Mouse (Mus musculus): ENCODE data around the gene D230025D16Rik. TPM values are rescaled to one million over a fixed set of nuclear protein-coding genes. Genes with fewer than 3 reads are reported as not detected.
"Not testable (repeated sequence)": the region's sequence is repeated elsewhere in the genome, so short reads cannot be mapped to it uniquely, and the experiment has no call there.

The D230025D16Rik gene
- polyA plus RNA-seq, 1 experiment from 2014 or later: 20.8 TPM

- Histone ChIP-seq H3K4me3 (ENCODE audit: low read length) (no peak overlapping the region), H3K9me3 (replicated peaks; ENCODE audit: control insufficient read depth, low read length) (no peaks in the 10 kb centered on the region), H3K9ac (ENCODE audit: low read length) (no peak overlapping the region), H3K4me2 (ENCODE audit: low read depth, low read length) (no peak overlapping the region), H3K4me1 (ENCODE audit: control insufficient read depth, insufficient read depth, low read length) (no peaks in the 10 kb centered on the region), H3K27me3 (ENCODE audit: control insufficient read depth, insufficient read depth, low read length) (peaks cover 9% of the 10 kb centered on the region), H3K27ac (ENCODE audit: low read length) (no peak overlapping the region), H3K36me3 (ENCODE audit: control insufficient read depth, insufficient read depth) (no peaks in the 10 kb centered on the region)
- ATAC-seq (replicated peaks; ENCODE audit: extremely low read depth, insufficient read depth, low FRiP score): peak; percentile 40
- 23% methylated on average over 23 of the region's 23 CpGs for WGBS
Observed at GRCm38 (mm10) chr8:105283074-105283473, 58.1 kb downstream of the D230025D16Rik start.

- no peak overlapping the region for H3K4me2 ChIP-seq (ENCODE audit: low read depth, low read length)
- H3K27ac ChIP-seq (ENCODE audit: low read length): no peak overlapping the region
- no peak for ATAC-seq (replicated peaks; ENCODE audit: extremely low read depth, insufficient read depth, low FRiP score)
- peaks cover 4% of the 10 kb centered on the region; the same call in 1 of the 2 replicates for H3K27me3 ChIP-seq (ENCODE audit: control insufficient read depth, insufficient read depth, low read length)
- no peaks in the 10 kb centered on the region for H3K36me3 ChIP-seq (ENCODE audit: control insufficient read depth, insufficient read depth)
- 43% methylated on average over 12 of the region's 12 CpGs for WGBS
- H3K4me3 ChIP-seq (ENCODE audit: low read length): no peak overlapping the region
- H3K9ac ChIP-seq (ENCODE audit: low read length): no peak overlapping the region
- peaks cover 11% of the 10 kb centered on the region for H3K4me1 ChIP-seq (ENCODE audit: control insufficient read depth, insufficient read depth, low read length)
- no peaks in the 10 kb centered on the region for H3K9me3 ChIP-seq (replicated peaks; ENCODE audit: control insufficient read depth, low read length)
Observed at GRCm38 (mm10) chr8:105285514-105285913, 60.6 kb downstream of the D230025D16Rik start.

- no peak overlapping the region for H3K4me3 ChIP-seq (ENCODE audit: low read length)
- 86% methylated on average over 4 of the region's 4 CpGs for WGBS
- H3K27ac ChIP-seq (ENCODE audit: low read length): no peak overlapping the region
- no peaks in the 10 kb centered on the region for H3K36me3 ChIP-seq (ENCODE audit: control insufficient read depth, insufficient read depth)
- ATAC-seq (replicated peaks; ENCODE audit: extremely low read depth, insufficient read depth, low FRiP score): no peak
- H3K4me2 ChIP-seq (ENCODE audit: low read depth, low read length): no peak overlapping the region
- no peak overlapping the region for H3K9ac ChIP-seq (ENCODE audit: low read length)
- peaks cover 6% of the 10 kb centered on the region; the same call in 1 of the 2 replicates for H3K27me3 ChIP-seq (ENCODE audit: control insufficient read depth, insufficient read depth, low read length)
- no peaks in the 10 kb centered on the region for H3K9me3 ChIP-seq (replicated peaks; ENCODE audit: control insufficient read depth, low read length)
- peaks cover 14% of the 10 kb centered on the region for H3K4me1 ChIP-seq (ENCODE audit: control insufficient read depth, insufficient read depth, low read length)
Observed at GRCm38 (mm10) chr8:105286907-105287306, 62.0 kb downstream of the D230025D16Rik start.

GRCm38 (mm10) chr8:105288231-105288630 is 63.3 kb downstream of the D230025D16Rik start:
- Histone ChIP-seq H3K9me3 (replicated peaks; ENCODE audit: control insufficient read depth, low read length) (no peaks in the 10 kb centered on the region), H3K27me3 (ENCODE audit: control insufficient read depth, insufficient read depth, low read length) (peaks cover 6% of the 10 kb centered on the region; the same call in 1 of the 2 replicates), H3K4me1 (ENCODE audit: control insufficient read depth, insufficient read depth, low read length) (peaks cover 14% of the 10 kb centered on the region), H3K4me3 (ENCODE audit: low read length) (no peak overlapping the region), H3K9ac (ENCODE audit: low read length) (no peak overlapping the region), H3K36me3 (ENCODE audit: control insufficient read depth, insufficient read depth) (no peaks in the 10 kb centered on the region), H3K4me2 (ENCODE audit: low read depth, low read length) (no peak overlapping the region; the same call in 1 of the 2 replicates), H3K27ac (ENCODE audit: low read length) (no peak overlapping the region)
- no peak for ATAC-seq (replicated peaks; ENCODE audit: extremely low read depth, insufficient read depth, low FRiP score)
- WGBS: 87% methylated on average over 5 of the region's 5 CpGs

GRCm38 (mm10) chr8:105288958-105289732 is 64.2 kb downstream of the D230025D16Rik start:
- H3K4me1 ChIP-seq (ENCODE audit: control insufficient read depth, insufficient read depth, low read length): peaks cover 14% of the 10 kb centered on the region
- peak overlapping the region; percentile 80 for H3K27ac ChIP-seq (ENCODE audit: low read length)
- H3K36me3 ChIP-seq (ENCODE audit: control insufficient read depth, insufficient read depth): no peaks in the 10 kb centered on the region
- peak overlapping the region; percentile 89 for H3K4me2 ChIP-seq (ENCODE audit: low read depth, low read length)
- ATAC-seq (replicated peaks; ENCODE audit: extremely low read depth, insufficient read depth, low FRiP score): peak; percentile 88
- H3K9ac ChIP-seq (ENCODE audit: low read length): peak overlapping the region; percentile 76
- no peaks in the 10 kb centered on the region for H3K9me3 ChIP-seq (replicated peaks; ENCODE audit: control insufficient read depth, low read length)
- peaks cover 6% of the 10 kb centered on the region; the same call in 1 of the 2 replicates for H3K27me3 ChIP-seq (ENCODE audit: control insufficient read depth, insufficient read depth, low read length)
- H3K4me3 ChIP-seq (ENCODE audit: low read length): peak overlapping the region; percentile 65
- under 1% methylated on average over 53 of the region's 53 CpGs for WGBS

- ATAC-seq (replicated peaks; ENCODE audit: extremely low read depth, insufficient read depth, low FRiP score): peak; percentile 5; the same call in 1 of the 2 replicates
- peak within 1 kb of the TSS; percentile 76 for H3K9ac ChIP-seq (ENCODE audit: low read length)
- WGBS: 3% methylated on average over 43 of the region's 43 CpGs
Observed at GRCm38 (mm10) chr8:105289805-105290460, 65.0 kb downstream of the D230025D16Rik start, which contains the start of gene 4931428F04Rik. 4931428F04Rik (minus strand) TSS chr8:105289864.

GRCm38 (mm10) chr8:105290554-105291314 is 65.8 kb downstream of the D230025D16Rik start:
- Histone ChIP-seq H3K4me1 (ENCODE audit: control insufficient read depth, insufficient read depth, low read length) (peaks cover 14% of the 10 kb centered on the region), H3K4me3 (ENCODE audit: low read length) (peak overlapping the region; percentile 22), H3K9ac (ENCODE audit: low read length) (no peak overlapping the region), H3K36me3 (ENCODE audit: control insufficient read depth, insufficient read depth) (no peaks in the 10 kb centered on the region), H3K27me3 (ENCODE audit: control insufficient read depth, insufficient read depth, low read length) (peaks cover 6% of the 10 kb centered on the region; the same call in 1 of the 2 replicates), H3K27ac (ENCODE audit: low read length) (no peak overlapping the region), H3K4me2 (ENCODE audit: low read depth, low read length) (peak overlapping the region; percentile 89), H3K9me3 (replicated peaks; ENCODE audit: control insufficient read depth, low read length) (no peaks in the 10 kb centered on the region)
- no peak for ATAC-seq (replicated peaks; ENCODE audit: extremely low read depth, insufficient read depth, low FRiP score)
- 10% methylated on average over 31 of the region's 31 CpGs for WGBS

More at GRCm38 (mm10) chr8:105289805-105290460, 65.0 kb downstream of the D230025D16Rik start, which contains the start of gene 4931428F04Rik:
- Histone ChIP-seq H3K36me3 (ENCODE audit: control insufficient read depth, insufficient read depth) (no peaks in the 10 kb centered on the region), H3K4me2 (ENCODE audit: low read depth, low read length) (peak within 1 kb of the TSS; percentile 89), H3K4me1 (ENCODE audit: control insufficient read depth, insufficient read depth, low read length) (peaks cover 14% of the 10 kb centered on the region), H3K27ac (ENCODE audit: low read length) (peak within 1 kb of the TSS; percentile 80), H3K4me3 (ENCODE audit: low read length) (peak within 1 kb of the TSS; percentile 65), H3K27me3 (ENCODE audit: control insufficient read depth, insufficient read depth, low read length) (peaks cover 6% of the 10 kb centered on the region; the same call in 1 of the 2 replicates), H3K9me3 (replicated peaks; ENCODE audit: control insufficient read depth, low read length) (no peaks in the 10 kb centered on the region)

- not testable (repeated sequence) for H3K27me3 ChIP-seq (ENCODE audit: control insufficient read depth, insufficient read depth, low read length); H3K27ac ChIP-seq (ENCODE audit: low read length); H3K4me2 ChIP-seq (ENCODE audit: low read depth, low read length); ATAC-seq (replicated peaks; ENCODE audit: extremely low read depth, insufficient read depth, low FRiP score); H3K9ac ChIP-seq (ENCODE audit: low read length); H3K36me3 ChIP-seq (ENCODE audit: control insufficient read depth, insufficient read depth); H3K9me3 ChIP-seq (replicated peaks; ENCODE audit: control insufficient read depth, low read length); H3K4me3 ChIP-seq (ENCODE audit: low read length)
- H3K4me1 ChIP-seq (ENCODE audit: control insufficient read depth, insufficient read depth, low read length): peaks cover 14% of the 10 kb centered on the region
- 76% methylated on average over 8 of the region's 8 CpGs for WGBS
Observed at GRCm38 (mm10) chr8:105291364-105291763, 66.4 kb downstream of the D230025D16Rik start.

All from heart, embryonic 16.5 days (tissue).